Mouse (Mus musculus) telencephalon, adult 2 months (tissue): ENCODE results near the gene Slc24a4.

Experiments used
- DNase-seq: peaks from one replicate; pipeline ENCODE4 v3.0.0-alpha.2; 2011; ENCODE audit warnings: low read depth, low spot score

Gene Slc24a4

DNA sequence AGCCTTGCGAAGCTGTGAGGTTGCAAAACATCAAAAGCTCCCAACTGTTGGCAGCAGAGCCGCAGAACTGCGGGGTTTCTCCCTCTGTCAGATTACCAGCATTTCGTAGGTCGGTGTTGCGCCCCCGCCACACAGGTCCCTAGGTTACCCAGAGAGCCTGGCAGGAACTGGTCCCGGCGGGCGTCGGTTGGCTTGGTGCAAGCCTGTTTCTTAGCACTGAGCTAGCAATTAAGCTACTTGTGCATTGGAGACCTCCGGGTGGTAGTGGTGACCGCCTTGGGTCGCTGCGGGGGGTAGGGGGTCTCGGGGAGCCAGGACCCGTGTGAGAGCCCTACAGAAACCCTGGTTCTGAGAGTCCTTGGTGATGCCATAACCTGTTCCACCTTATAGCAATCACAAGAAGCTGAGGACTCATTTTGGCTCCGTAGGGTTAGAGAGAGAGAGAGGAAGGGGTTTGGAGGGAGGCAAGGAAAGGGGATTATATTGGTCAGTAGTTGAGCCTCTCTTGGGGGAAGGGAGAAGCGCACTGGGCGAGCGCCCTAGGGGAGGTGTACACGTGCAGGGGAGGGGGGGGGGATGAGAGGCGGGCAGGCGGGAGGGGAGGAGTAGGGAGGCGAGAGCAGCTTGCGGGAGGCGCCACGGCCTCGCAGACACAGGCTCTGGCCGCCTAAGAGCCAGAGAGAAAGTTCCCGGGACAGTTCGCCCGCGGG, at the start of gene Slc24a4:
Slc24a4 (plus strand) TSS at position 653 of the 710 bp plus-strand sequence.
- DNase-seq = no peak

DNA sequence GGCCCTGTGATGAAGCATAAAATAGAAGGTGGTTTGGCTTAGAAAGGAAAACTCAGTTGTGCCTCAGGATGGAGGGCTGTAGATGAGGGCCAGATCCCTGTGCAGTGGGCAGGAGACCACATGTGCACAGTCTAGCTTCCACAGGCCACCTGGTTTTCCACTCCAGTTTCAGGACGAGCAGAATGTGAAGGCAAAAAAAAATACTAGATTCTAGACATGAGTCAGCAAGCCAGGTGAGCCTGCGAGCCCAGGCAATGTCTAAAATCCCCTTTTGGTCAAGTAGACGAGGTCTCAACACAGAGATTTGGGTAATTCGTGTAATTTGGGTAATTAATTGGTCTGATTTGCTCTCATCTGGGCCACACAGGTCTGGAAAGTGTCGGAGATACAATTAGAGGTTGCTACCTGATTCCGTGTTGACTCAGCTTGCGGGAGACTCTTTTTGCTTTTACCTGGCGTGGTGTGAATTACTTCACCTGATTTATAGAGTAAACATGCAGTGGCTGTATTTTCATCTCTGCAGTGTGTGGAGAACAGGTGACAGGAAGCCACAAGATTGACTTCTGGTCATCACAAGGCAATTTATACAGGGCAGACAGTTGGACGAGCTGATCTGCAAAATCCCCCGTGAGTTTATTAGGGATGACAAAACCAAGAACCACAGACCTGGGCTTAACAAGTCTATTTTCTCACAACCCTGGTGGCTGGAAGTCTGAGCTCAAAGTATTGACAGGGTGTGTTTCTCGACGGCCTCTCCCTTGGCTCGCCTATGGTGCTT, 45.7 kb upstream of the Slc24a4 start:
- DNase-seq = peak; percentile 18

DNA sequence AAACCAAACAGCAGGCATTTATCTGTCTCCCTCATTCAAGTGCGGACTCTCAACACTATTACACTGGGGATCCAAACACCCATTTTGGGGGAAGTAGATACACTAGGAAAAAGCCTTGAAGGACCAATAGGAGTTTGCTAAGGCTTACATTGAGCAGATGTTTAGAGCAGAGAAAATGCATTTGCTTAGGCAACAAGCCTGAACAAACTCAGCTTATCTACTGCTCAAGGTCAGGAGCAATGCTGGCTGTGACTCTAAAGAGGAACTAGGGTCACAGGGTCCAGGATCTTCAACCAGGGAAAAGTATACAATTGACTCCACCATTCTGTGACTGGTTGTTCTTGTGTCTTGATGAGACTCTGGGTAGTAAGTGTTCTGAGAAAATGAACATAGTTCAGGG, 38.0 kb upstream of the Slc24a4 start:
- no peak for DNase-seq

DNA sequence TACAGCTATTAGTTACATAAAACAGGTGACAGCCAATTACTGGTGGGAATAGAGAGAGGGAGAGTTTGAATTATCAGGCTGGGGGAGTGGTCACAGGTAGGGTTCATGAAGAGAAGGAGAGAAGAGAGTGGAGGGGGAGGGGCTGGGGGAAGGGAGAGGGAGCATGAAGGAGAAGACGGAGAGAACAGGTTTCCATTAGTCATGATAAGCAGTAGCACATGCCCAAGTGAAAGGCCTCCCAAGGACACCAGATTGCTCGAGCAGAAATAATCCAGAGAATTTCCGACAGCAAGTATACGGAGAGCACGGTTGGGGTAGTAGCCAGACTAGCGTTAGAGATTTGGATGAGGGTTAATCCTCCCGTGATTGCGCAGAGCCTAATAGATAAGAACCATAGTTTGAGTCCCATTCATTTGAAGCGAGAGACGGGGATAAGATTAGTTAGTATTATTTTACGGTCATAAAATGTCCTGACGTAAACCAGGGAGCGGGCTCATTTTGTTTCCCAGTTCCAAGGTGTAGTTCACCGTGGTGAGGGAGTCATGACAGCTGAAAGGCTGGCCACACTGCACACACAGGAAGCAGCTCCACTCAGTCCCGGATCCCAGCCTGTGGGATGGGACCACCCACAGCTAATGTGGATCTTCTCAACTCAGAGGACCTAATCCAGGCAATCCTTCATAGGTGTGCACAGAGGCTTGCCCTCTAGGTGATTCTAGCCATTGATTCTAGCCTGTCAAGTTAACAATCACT, 36.0 kb upstream of the Slc24a4 start:
- no peak for DNase-seq

DNA sequence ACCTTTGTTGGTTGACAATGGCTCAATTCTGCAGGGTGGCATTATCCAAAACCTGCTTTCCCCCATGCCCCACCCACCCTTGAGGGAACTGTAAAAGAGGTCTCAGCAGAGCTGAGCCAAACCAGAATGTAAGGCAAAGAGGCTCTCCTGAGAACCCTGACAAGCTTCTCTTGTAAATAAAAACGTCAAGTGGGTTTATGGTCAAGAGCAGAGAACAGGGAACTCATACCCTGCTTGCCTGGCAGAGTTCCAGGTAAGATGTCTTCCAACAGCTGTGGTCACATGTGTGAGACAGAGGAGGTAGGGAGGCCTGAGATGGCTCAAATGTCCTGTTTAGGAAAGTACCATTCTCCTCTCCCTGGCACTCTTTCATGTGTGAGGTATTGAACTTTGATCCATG, 22.5 kb upstream of the Slc24a4 start:
- DNase-seq = no peak

DNA sequence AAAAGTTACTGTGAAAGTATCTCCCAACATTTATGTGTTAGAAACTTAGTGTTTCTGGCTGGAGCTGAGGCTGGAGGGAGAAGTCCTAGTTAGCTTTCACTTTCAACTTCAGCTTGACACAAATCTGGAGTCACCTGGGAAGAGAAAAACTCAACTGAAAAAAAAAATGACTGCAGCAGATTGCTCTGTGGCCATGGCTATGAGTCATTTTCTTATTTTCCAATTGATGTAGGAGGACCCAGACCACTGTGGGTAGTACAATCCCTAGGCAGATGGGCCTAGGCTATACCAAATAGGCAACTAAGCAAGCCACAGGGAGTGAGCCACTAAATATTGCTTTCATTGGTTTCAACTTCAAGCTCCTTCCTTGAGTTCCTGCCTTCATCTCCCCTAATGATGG, 19.7 kb upstream of the Slc24a4 start:
- no peak for DNase-seq

DNA sequence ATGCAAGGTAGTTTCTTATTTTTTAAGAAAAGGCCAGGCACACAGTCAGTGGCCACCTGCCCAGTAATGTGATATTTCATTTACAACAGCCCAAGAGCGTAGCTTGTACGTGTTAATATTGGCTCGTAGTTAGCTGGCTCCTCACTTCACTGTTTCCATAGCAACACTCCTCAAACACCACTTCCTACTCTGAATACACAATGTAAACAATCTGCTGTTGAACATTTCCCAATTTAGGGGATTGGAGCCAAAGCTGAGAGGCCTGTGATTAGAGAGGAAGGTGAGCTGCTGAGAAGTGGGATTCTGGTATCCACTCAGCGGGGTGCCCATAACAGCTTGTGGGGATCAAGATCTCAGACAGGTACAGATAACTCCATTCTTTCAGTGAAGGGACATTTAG, 16.0 kb upstream of the Slc24a4 start:
- no peak for DNase-seq

DNA sequence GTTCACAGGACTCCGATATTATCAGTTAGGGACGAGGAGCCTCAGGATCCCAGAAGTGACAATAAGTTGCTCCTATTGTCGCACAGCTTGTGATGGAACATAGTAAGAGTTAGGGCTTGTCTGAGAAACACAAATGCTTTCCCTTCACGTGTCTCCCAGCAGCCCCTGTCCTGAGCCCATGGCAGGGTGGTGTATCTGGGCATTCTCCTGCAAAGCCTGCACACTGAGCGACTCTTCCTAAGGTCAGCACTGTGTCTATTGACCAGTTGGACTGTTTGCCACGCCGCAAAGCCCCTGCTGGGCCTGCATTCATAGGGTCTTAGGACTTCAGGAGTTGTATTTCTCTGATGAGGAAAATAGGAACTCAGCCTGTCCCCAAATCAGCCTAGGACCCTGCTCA, 15.6 kb upstream of the Slc24a4 start:
- DNase-seq = no peak

DNA sequence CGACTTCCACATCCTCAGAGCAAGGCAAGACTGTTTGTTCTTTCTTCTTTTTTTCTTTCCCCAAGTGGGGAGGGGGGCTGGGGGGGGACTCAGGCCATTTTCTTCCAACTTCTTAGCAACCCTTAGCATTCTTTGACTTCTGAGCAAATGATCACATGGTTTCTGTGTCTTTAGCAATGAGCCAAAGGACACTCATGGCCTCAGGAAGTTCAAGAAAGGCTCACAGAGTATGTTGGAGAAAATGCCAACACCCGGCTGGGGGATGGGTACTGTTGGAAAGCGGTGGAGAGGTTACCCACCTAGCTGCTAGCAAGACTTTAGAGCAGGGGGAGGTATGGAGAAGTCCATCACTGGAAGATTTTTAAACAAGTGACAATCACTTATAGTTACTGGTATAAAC, 15.1 kb upstream of the Slc24a4 start:
- DNase-seq = no peak

DNA sequence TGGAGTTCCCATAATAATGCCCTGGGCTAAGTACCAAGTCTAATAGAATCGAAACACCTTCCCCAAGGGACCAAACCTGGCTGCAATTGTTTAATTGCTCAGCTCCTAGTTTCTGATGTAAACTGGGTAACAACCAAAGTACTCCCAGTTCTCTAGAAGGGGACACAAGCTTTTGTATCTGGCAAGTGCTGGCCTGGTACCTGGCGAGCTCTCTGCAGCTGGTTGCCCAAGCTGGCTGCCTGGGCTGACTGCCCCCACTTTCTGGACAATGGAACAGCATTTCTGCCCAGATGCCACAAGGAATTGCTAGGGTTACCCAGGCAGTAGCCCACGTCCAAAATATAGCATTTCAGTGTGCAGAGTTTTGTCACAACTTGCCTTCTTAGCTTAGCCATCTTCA, 12.0 kb upstream of the Slc24a4 start:
- no peak for DNase-seq

DNA sequence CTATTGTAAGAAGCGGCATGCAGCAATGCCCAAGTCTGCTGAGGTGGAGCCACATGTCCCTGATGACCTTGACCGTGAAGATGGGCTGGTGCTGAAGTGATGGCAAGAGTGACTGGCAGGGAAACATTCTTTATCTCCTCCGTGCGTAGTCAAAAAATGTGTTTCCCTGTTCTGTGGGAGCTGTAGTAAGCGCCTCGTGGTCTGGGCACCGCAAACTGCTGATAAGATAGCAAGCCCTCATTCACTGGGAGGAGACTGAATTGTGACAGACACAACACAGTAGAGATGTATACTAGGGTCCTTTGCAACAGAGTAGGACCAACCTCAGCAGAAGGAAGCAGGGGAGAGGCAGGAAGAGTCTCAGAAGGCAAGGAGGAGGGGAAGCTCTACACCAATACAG, 10.5 kb upstream of the Slc24a4 start:
- no peak for DNase-seq

DNA sequence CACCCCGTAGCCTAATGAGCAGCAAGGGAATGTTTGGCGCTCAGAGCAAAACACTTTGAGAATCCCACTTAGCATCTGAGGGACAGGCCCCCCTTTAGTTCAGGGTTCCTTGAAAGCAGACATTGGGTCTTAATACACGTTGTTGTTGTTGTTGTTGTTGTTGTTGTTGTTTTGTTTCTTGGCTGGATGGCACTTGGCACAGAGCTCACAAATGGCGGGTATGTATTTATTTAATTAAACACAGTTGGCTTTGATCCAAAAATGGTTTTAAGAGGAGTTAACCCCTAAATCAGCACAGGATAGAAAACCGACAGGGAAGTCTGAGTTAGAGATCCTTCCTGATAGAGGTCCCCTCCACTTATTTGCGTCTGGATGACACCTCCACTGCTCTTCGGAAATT, 932 bp upstream of the Slc24a4 start:
- DNase-seq = no peak

DNA sequence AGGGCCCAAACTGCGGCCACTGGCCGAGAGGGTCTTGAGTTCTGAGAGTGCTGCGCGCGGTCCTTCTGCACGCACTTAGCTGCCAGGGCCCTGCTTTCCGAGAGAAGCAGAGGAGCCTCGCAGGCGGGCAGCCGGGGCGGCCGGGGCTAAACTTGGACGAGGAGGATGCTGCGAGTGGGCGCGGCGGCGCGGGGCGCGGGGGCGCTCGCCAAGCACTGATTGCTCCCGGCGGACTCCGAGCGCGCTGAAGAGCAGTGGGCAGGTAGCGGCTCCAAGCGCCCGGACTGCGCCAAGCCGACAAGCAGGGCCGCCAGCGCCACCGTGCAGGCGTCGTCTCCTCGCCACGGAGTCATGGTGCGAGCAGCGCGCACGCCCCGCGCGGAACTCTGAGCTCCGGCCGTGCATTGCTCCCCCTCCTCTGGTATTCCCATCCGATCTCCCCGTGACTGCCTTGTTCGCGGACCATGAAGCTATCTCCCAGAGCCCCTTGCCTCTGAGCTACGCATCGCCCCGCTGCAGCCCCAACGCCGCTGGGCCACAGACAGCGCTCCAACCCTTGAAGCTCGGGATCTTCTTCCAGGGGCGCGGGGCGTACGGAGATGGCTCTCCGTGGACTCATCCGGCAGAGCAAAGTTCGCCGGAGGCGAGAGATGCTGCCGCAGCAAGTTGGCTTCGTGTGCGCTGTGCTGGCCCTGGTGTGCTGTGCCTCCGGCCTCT, 416 bp downstream of the Slc24a4 start:
- DNase-seq = no peak

DNA sequence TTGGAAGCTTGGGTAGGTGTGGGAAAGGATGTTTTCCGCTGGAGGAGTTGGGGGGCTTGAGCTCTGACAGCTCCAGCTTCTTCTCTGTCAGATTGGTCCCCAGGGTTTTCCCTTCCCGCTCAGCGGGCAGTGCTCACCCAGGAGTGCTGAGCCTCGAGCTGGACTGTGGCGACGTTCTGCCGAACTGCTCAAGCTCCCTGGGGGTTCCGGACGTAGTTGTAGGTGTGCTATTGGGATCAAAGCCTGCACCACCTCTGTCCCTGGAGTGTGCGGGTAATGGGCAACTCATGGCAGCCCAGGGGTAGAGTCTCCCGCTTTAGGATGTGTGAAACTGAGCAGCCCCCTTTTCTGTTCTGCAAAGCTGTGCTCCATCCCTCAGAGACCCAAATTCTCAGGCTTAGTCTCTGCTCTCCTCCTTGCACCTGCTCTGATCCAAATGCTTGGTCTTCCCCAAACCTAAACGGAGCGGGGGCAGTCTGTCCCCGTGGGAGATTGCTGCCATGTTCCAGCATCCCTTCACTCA, 1.0 kb downstream of the Slc24a4 start:
- DNase-seq = no peak

DNA sequence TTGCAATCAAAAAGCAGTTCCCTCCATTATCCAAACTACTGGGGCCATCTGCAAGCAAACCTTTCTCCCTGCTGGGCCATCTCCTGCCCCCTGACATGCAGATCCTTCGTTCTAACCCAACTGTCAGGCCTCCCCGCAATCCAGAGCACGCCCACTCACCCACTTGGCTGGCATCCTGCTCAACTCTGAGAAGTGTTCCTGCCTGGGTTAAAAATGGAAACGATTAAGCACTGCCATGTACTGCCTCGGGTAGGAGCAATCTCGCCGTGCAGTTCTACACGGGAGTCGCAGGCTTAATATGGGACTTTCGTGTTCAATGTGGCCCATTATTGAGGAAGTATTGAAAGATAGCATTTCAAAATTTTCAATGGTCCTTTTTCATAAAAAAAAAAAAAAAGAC, 11.2 kb downstream of the Slc24a4 start:
- peak; percentile 82 for DNase-seq

DNA sequence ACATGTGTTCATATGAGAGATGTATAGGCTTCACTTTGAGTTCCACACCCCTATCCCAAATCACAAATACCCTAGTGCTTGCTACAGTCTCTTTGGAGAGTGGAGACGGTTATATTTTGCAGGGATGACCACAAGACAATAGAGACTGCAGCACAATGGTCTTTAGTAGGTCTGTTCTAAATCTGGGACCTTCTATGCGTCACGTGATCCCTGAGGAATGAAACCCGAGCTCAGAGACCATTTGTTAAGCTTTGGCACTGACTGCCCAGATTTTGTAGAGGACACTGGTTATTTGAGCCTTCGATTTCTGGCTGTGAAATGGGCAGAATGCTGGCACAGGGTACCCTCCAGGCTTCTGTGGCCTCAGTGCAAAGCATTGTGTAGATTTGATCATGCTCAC, 12.8 kb downstream of the Slc24a4 start:
- DNase-seq = no peak

DNA sequence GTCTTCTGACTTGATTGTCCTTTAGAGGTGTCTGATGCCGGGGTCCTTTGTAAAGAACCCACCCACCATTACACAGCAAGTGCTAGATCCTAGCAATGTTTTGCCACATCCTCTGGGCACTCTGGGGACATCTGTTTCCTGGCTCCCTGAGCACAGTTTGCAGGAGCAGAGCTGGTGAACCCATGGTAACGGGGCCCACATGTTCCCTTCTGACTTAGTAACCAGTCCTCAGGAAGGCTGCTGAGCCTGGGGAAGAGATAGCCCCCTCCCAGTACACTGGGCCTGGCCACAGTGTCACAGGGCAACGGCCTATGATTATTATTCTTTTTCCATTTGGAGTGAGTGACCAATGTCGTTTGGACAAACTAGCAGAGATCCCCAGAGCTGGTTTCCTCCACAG, 19.1 kb downstream of the Slc24a4 start:
- no peak for DNase-seq

DNA sequence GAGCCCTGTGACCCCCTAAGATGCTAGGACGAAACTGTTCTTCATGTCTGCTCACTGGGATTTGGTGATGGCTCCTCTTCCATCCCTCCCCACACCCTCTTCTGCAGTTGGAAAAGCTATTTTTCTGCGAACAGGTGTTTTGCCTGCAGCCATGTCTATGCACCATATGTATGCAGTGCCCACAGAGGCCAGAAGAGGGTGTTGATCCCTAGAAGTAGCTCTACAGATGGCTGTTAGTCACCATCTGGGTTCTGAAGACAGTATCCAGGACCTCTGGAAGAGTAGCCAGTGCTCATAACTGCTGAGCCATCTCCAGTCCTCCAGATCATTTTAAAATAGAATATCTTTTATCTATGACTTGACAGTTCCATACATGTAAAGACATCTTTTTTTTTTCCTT, 20.2 kb downstream of the Slc24a4 start:
- no peak for DNase-seq

DNA sequence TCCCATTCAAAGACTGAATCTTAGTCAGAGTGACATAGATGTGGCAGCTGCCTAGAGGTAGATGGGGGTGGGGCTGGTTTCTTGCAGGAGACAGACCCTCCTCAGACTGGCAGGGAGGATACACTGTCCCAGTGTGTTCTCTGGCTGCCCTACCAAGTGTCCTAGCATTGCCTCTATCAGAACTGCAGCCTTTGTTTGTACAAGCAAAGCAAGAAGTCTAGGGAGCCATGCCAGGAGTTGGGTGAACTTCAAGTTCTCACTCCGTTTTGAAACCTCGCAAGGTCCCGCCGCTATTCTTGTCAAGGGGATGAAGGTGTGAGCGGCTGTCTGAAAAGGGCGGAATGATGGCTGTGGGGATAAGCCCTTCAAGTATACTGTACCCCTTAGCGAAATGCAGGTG, 22.7 kb downstream of the Slc24a4 start:
- no peak for DNase-seq

DNA sequence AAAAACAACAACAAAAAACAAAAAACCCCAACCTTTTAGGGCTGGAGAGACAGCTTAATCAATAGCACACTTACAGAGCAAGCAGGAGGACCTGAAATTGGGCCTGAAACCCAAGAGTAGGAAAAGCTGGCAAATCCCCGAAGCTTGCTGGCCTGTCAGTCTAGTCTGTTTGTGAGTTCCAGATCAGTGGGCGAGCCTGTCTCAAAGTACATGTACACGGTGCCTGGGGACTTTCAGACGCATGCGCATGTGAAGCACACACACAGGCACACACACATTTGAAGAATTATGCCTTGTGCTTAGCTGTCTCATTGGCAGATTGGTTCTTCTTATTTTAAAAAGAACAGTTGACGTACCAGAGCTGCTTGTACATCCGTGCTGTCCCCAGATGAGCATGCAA, 25.3 kb downstream of the Slc24a4 start:
- DNase-seq = peak; percentile 48

DNA sequence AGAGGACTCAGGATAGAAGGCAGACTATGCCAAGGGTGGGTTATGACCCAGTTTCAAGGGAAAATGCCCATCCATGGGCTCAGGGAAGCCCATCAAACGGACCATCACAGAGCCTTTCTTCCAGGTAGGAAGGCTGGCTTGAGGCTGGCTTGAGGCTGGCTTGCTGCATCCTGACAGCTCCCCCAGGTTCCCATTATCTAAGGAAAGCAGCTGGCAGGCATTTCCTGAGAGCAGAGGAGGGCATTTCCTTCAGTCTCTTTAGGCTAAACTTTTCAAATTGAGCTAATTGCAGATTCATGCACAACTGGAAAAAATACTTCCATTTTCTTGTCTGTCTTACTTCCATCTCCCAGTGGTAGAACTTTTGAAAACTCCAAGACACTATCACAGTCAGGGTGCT, 26.3 kb downstream of the Slc24a4 start:
- DNase-seq = no peak

DNA sequence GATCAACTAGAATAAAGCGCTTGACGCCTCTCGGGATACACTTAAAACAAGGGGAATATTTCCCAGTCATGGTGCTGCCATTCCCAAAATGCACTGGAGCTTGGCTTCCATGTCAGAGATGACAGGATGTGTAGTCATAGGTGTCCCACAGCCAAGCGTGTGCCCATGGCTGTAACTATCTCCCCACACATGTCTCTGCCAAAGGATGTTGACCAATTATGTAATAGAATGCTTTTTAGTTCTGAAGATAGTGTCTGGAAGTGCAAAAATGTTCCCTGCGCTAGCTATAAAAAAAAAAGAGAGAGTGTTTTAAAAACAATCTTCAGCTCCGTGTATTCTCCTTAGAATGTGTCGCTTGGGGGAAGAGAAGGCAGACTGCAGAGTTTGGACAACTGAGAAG, 36.1 kb downstream of the Slc24a4 start:
- peak; percentile 79 for DNase-seq
